Mouse (Mus musculus) midbrain, postnatal 0 days (tissue): Measurements from ENCODE around the gene Clec4e. TPM values are rescaled to one million over a fixed set of nuclear protein-coding genes. Genes with fewer than 3 reads are reported as not detected.

Experiments
- ATAC-seq: fragments of 200-750 bp; cut with Nextera tagmentation; 2 replicates; pipeline ENCODE4 v1.8.0; 2017; ENCODE audit warnings: moderate number of reproducible peaks, mild to moderate bottlenecking, moderate TSS enrichment, moderate library complexity; ENCODE audit not compliant: low FRiP score
- DNase-seq: peaks from one replicate; pipeline ENCODE4 v3.0.0-alpha.2; 2015; ENCODE audit warnings: low spot score
- H3K27ac ChIP-seq: fragments of 300-500 bp; sonication (generic); 2 replicates; pipeline ENCODE4 v1.5.1; 2014; ENCODE audit warnings: low read depth, mild to moderate bottlenecking, low read length, mixed read lengths
- H3K27me3 ChIP-seq: fragments of 300-500 bp; sonication (generic); 2 replicates; pipeline ENCODE4 v1.6.1; 2014; ENCODE audit warnings: low read length, control low read depth, mixed read lengths; ENCODE audit not compliant: insufficient read depth
- H3K36me3 ChIP-seq: fragments of 300-500 bp; sonication (generic); 2 replicates; pipeline ENCODE4 v1.6.1; 2014; ENCODE audit warnings: low read length, control low read depth, mixed read lengths; ENCODE audit not compliant: insufficient read depth
- H3K4me1 ChIP-seq: fragments of 300-500 bp; sonication (generic); 2 replicates; pipeline ENCODE4 v1.6.1; 2014; ENCODE audit warnings: mild to moderate bottlenecking, control low read depth, antibody characterized with exemption, low read length, mixed read lengths; ENCODE audit not compliant: insufficient read depth
- H3K4me2 ChIP-seq: fragments of 300-500 bp; sonication (generic); 2 replicates; pipeline ENCODE4 v1.6.1; 2014; ENCODE audit warnings: low read depth, mild to moderate bottlenecking, low read length, mixed read lengths; ENCODE audit not compliant: poor library complexity, severe bottlenecking
- H3K4me3 ChIP-seq: fragments of 300-500 bp; sonication (generic); 2 replicates; pipeline ENCODE4 v1.5.1; 2014; ENCODE audit warnings: low read depth, mild to moderate bottlenecking, low read length, moderate library complexity
- H3K9ac ChIP-seq: fragments of 300-500 bp; sonication (generic); replicated peaks from 2 replicates; pipeline ENCODE4 v1.6.1; 2014; ENCODE audit warnings: mild to moderate bottlenecking, low read length, moderate library complexity, mixed read lengths; ENCODE audit not compliant: poor library complexity, severe bottlenecking
- H3K9me3 ChIP-seq: fragments of 300-500 bp; sonication (generic); 2 replicates; pipeline ENCODE4 v1.6.1; 2016; ENCODE audit warnings: low read length, control low read depth
- CTCF ChIP-seq: IDR thresholded peaks from 2 replicates; pipeline ENCODE4 v1.5.1; 2016; ENCODE audit warnings: antibody characterized with exemption, mild to moderate bottlenecking
- WGBS: fragments of 180-500 bp; shearing (Covaris S2); extraction: QIAGEN DNeasy Blood & Tissue Kit; methylation state at CpG from one replicate; pipeline ENCODE4 v1.1.7; 2014; 5-methylcytosine and 5-hydroxymethylcytosine counted together
- polyA plus RNA-seq: library from polyadenylated mRNA; unstranded; fragments of >200 nt; fragmentation: Nextera tagmentation; extraction: Ambion mirVana; gene quantifications from 2 replicates; pipeline ENCODE4 v1.2.1, GENCODE M21; 2015
- total RNA-seq: library from RNA; depleted of rRNA; stranded (reverse); fragments of >200 nt; gene quantifications from 2 replicates; pipeline ENCODE4 v1.2.3, GENCODE M21; 2014; rRNA removed

Gene Clec4e
- total and polyA plus RNA-seq, 2 experiments from 2014 or later: 0.16 TPM; not detected in 1

DNA sequence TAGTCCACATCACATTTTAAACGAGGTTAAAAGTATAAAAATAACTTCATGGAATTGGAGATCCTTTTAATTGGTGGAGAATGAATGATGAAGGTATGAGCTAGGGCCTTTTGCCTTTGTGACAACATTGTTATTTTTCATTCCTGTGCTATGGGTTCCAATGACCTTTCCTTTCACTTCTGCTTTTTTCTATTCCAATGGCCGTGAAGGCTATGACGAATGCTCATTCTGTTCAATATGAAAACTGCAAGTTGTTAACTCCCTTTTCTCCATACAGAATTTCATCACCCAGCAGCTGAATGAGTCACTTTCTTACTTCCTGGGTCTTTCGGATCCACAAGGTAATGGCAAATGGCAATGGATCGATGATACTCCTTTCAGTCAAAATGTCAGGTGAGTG is 45.5 kb downstream of the Clec4e start:
- no peaks in the 10 kb centered on the region for H3K9me3 ChIP-seq
- DNase-seq (no peak), ATAC-seq (no peak)
- no peak overlapping the region for H3K9ac ChIP-seq
- H3K27ac ChIP-seq: no peak overlapping the region
- WGBS: 88% methylated on average over 5 of the region's 5 CpGs
- no peak overlapping the region for H3K4me2 ChIP-seq
- H3K4me3 ChIP-seq: no peak overlapping the region
- no peaks in the 10 kb centered on the region for H3K4me1 ChIP-seq
- TF ChIP-seq CTCF: no peak
- H3K27me3 ChIP-seq: no peaks in the 10 kb centered on the region
- no peaks in the 10 kb centered on the region for H3K36me3 ChIP-seq

DNA sequence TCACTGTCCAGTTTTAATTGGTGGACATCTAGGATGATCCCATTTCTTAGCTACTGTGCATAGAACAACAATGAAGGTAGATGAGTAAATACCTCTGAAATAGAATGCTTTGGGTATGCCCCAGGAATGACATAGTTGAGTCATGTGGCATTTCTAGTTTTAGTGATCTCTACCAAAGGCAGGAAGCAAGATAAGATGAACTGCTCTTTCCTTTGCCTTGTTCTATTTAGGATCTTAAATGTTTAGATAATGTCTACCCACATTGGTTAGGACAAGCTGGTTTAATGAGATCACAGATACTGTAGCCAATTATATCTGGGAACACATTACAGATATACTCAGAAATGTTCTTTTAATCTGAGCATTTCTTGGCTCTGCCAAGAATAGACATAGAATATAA is 52.1 kb downstream of the Clec4e start:
- DNase-seq (no peak), ATAC-seq (no peak)
- no peaks in the 10 kb centered on the region for H3K27me3 ChIP-seq
- no peaks in the 10 kb centered on the region for H3K36me3 ChIP-seq
- H3K4me1 ChIP-seq: no peaks in the 10 kb centered on the region
- no peak for TF ChIP-seq CTCF
- no peak overlapping the region for H3K4me2 ChIP-seq
- no peak overlapping the region for H3K4me3 ChIP-seq
- H3K9me3 ChIP-seq: no peaks in the 10 kb centered on the region
- no peak overlapping the region for H3K9ac ChIP-seq
- no peak overlapping the region for H3K27ac ChIP-seq

Other genes with a start within 250 kb of the Clec4e start
- not detected in 2 replicates for gene Clec4b1, start 239.9 kb downstream of the Clec4e start, total RNA-seq
- not detected in 2 replicates for gene Clec4b1, start 239.9 kb downstream of the Clec4e start, polyA plus RNA-seq
- gene Clec4a2, start 183.4 kb downstream of the Clec4e start, total RNA-seq: 0.49 and 0.61 TPM in 2 replicates
- 1.2 and 1.8 TPM in 2 replicates for gene Clec4a2, start 183.4 kb downstream of the Clec4e start, polyA plus RNA-seq
- gene Clec4b2, start 117.0 kb downstream of the Clec4e start, total RNA-seq: not detected in 2 replicates
- not detected in 2 replicates for gene Clec4b2, start 117.0 kb downstream of the Clec4e start, polyA plus RNA-seq
- gene Clec4n, start 60.0 kb downstream of the Clec4e start, total RNA-seq: 0.24 and 1.1 TPM in 2 replicates
- gene Clec4n, start 60.0 kb downstream of the Clec4e start, polyA plus RNA-seq: 0.94 and 1.2 TPM in 2 replicates
- not detected in 2 replicates for gene Clec4d, start 27.8 kb downstream of the Clec4e start, total RNA-seq
- gene Clec4d, start 27.8 kb downstream of the Clec4e start, polyA plus RNA-seq: 0.12 TPM in 1 of 2 replicates, not detected in the other
- gene Vmn2r19, start 18.5 kb upstream of the Clec4e start, total RNA-seq: not detected in 2 replicates
- gene Vmn2r19, start 18.5 kb upstream of the Clec4e start, polyA plus RNA-seq: not detected in 2 replicates
- gene Vmn2r20, start 128.2 kb upstream of the Clec4e start, total RNA-seq: not detected in 2 replicates
- gene Vmn2r20, start 128.2 kb upstream of the Clec4e start, polyA plus RNA-seq: not detected in 2 replicates
- not detected in 2 replicates for gene Vmn2r21, start 243.5 kb upstream of the Clec4e start, total RNA-seq
- not detected in 2 replicates for gene Vmn2r21, start 243.5 kb upstream of the Clec4e start, polyA plus RNA-seq